Mouse (Mus musculus): ENCODE results near the gene Slc15a3.

- TF ChIP-seq CTCF (IDR thresholded peaks at IDR 0.05; ENCODE audit: insufficient read depth, low read length) (no peak), POLR2A (IDR thresholded peaks at IDR 0.05; ENCODE audit: borderline replicate concordance, extremely low read depth, low read depth, low read length) (no peak)
These were observed 40.4 kb upstream of the Slc15a3 start for GRCm38 (mm10) chr19:10799155-10799554.
